Comparison of ENCODE assay signal across 12 mouse cellular contexts in genomic region chr11:62466546-62466945, GRCm38 (mm10). TPM values are rescaled to one million over a fixed set of nuclear protein-coding genes. Genes with fewer than 3 reads are reported as not detected.
DNase-seq lines count a peak whose midpoint lies in the region; ATAC-seq lines count a peak whose summit lies in the region.
"Had no signal": no experiment of that assay in that cellular context is flagged by ENCODE, and none has a peak within 500 bp of the region (broad histone marks: within the 10 kb centered on the region; RNA-seq: fewer than 3 reads in every experiment).

No protein-coding gene starts in this region.

- peaks cover 88% of the 10 kb centered on the region for H3K4me1 ChIP-seq in megakaryocyte, embryonic 14.5 days
- H3K4me1 ChIP-seq in embryonic facial prominence, embryonic 10.5 days, result no peaks in the 10 kb centered on the region

- DNase-seq in heart, adult 11 months, result peak; percentile 59
- DNase-seq in heart, postnatal 14 days, result no peak
- peak; percentile 97 for DNase-seq in 416B (ENCODE audit: low read depth)
- no peak for DNase-seq in testis, postnatal 10 days (ENCODE audit: low spot score)
- DNase-seq in embryonic facial prominence, embryonic 10.5 days (ENCODE audit: low spot score), result no peak
- DNase-seq in adrenal gland, postnatal 10 days, result no peak
- DNase-seq: forebrain, postnatal 0 days; kidney, adult 8-10 months; layer of hippocampus, postnatal 36 days; right cerebral cortex, adult 18-20 months had no signal

- no peak overlapping the region for H3K27ac ChIP-seq in embryonic facial prominence, embryonic 10.5 days (replicated peaks)

- peaks cover 34% of the 10 kb centered on the region for H3K36me3 ChIP-seq in megakaryocyte, embryonic 14.5 days (replicated peaks; ENCODE audit: low read length)
- H3K36me3 ChIP-seq in embryonic facial prominence, embryonic 10.5 days (replicated peaks), result peaks cover 3% of the 10 kb centered on the region; the same call in 1 of the 2 replicates

- H3K9me3 ChIP-seq in megakaryocyte, embryonic 14.5 days, result no peaks in the 10 kb centered on the region
- H3K9me3 ChIP-seq in embryonic facial prominence, embryonic 10.5 days, result no peaks in the 10 kb centered on the region

- peak; percentile 89 for ATAC-seq in common myeloid progenitor, adult 5-6 weeks (replicated peaks; ENCODE audit: low read depth, poor library complexity, severe bottlenecking)
- ATAC-seq: forebrain, postnatal 0 days had no signal

- intact Hi-C loops in heart, postnatal 14 days (cut with DNase I), result no loop called here

- H3K27me3 ChIP-seq in megakaryocyte, embryonic 14.5 days (replicated peaks), result no peaks in the 10 kb centered on the region
- H3K27me3 ChIP-seq in embryonic facial prominence, embryonic 10.5 days (replicated peaks; ENCODE audit: low read depth, poor library complexity, severe bottlenecking), result no peaks in the 10 kb centered on the region

- 87% methylated on average over 3 of the region's 3 CpGs for WGBS in embryonic facial prominence, embryonic 10.5 days

- H3K4me3 ChIP-seq in megakaryocyte, embryonic 14.5 days (replicated peaks), result peak overlapping the region; percentile 75
- no peak overlapping the region for H3K4me3 ChIP-seq in embryonic facial prominence, embryonic 10.5 days

RNA-seq across cellular contexts. Expression of gene Ncor1, which starts 8.2 kb away (rescaled TPM):
- total RNA-seq in heart, postnatal 14 days (2021), result 100 to 1,000 TPM; 132 to 136 TPM
- 335 and 349 TPM in 2 replicates for total RNA-seq in common myeloid progenitor, adult 5-6 weeks (2017)
- 86.7 and 160 TPM in 2 replicates for polyA plus RNA-seq in megakaryocyte, embryonic 14.5 days (2012; ENCODE audit: insufficient read depth, low replicate concordance)
- 137 and 144 TPM in 2 replicates for polyA plus RNA-seq in embryonic facial prominence, embryonic 10.5 days (2016; fragmentation: Nextera tagmentation; extraction: Ambion mirVana)
- 100 to 1,000 TPM; 157 to 180 TPM for total RNA-seq in adrenal gland, postnatal 10 days (2021)

RNA-seq across cellular contexts. Expression of gene Pigl, which starts 8.3 kb away (rescaled TPM):
- 1 to 10 TPM; 3.8 to 4.3 TPM for total RNA-seq in heart, postnatal 14 days (2021)
- total RNA-seq in common myeloid progenitor, adult 5-6 weeks (2017), result 3.3 and 4.3 TPM in 2 replicates
- polyA plus RNA-seq in megakaryocyte, embryonic 14.5 days (2012; ENCODE audit: insufficient read depth, low replicate concordance), result 3.4 and 7.5 TPM in 2 replicates
- polyA plus RNA-seq in embryonic facial prominence, embryonic 10.5 days (2016; fragmentation: Nextera tagmentation; extraction: Ambion mirVana), result 14.7 and 15.9 TPM in 2 replicates
- 1 to 10 TPM; 7.2 to 8.1 TPM for total RNA-seq in adrenal gland, postnatal 10 days (2021)

Comparison
In these comparisons a context has a peak if more than half of its experiments do, and no peak if none do; other contexts are left out.
1. DNase-seq: peak in heart, adult 11 months (single experiment) and 416B (single experiment); none in heart, postnatal 14 days (0 of 2), testis, postnatal 10 days (single experiment), embryonic facial prominence, embryonic 10.5 days (single experiment) and adrenal gland, postnatal 10 days (single experiment).